Mouse (Mus musculus) embryonic facial prominence, embryonic 10.5 days (tissue): Measurements from ENCODE around the gene Rxra. TPM values are rescaled to one million over a fixed set of nuclear protein-coding genes. Genes with fewer than 3 reads are reported as not detected.
A peak's percentile ranks its signal among the peaks of the same experiment; 100 is the strongest.

Experiments
- DNase-seq: peaks from one replicate; pipeline ENCODE4 v3.0.0-alpha.2; 2017; ENCODE audit warnings: low spot score
- H3K27ac ChIP-seq: fragments of 300-500 bp; sonication (generic); replicated peaks from 2 replicates; pipeline ENCODE4 v1.5.1; 2016; ENCODE audit warnings: mild to moderate bottlenecking
- H3K27me3 ChIP-seq: fragments of 300-500 bp; sonication (generic); replicated peaks from 2 replicates; pipeline ENCODE4 v1.6.1; 2016; ENCODE audit warnings: low read depth, mild to moderate bottlenecking; ENCODE audit not compliant: poor library complexity, severe bottlenecking
- H3K36me3 ChIP-seq: fragments of 300-500 bp; sonication (generic); replicated peaks from 2 replicates; pipeline ENCODE4 v1.6.1; 2016; ENCODE audit warnings: mild to moderate bottlenecking, moderate library complexity
- H3K4me1 ChIP-seq: fragments of 300-500 bp; sonication (generic); 2 replicates; pipeline ENCODE4 v1.6.1; 2016
- H3K4me3 ChIP-seq: fragments of 300-500 bp; sonication (generic); 2 replicates; pipeline ENCODE4 v1.5.1; 2016; ENCODE audit warnings: mild to moderate bottlenecking, moderate library complexity
- H3K9me3 ChIP-seq: fragments of 300-500 bp; sonication (generic); 2 replicates; pipeline ENCODE4 v1.6.1; 2016; ENCODE audit warnings: mild to moderate bottlenecking
- WGBS: fragments of 180-500 bp; shearing (Covaris S2); methylation state at CpG from one replicate; pipeline ENCODE4 v1.1.7; 2016; 5-methylcytosine and 5-hydroxymethylcytosine counted together
- polyA plus RNA-seq: library from polyadenylated mRNA; unstranded; fragments of >200 nt; fragmentation: Nextera tagmentation; extraction: Ambion mirVana; gene quantifications from 2 replicates; pipeline ENCODE4 v1.2.1, GENCODE M21; 2016

Rxra gene
- polyA plus RNA-seq, 1 experiment from 2014 or later = 9.3 TPM

DNA sequence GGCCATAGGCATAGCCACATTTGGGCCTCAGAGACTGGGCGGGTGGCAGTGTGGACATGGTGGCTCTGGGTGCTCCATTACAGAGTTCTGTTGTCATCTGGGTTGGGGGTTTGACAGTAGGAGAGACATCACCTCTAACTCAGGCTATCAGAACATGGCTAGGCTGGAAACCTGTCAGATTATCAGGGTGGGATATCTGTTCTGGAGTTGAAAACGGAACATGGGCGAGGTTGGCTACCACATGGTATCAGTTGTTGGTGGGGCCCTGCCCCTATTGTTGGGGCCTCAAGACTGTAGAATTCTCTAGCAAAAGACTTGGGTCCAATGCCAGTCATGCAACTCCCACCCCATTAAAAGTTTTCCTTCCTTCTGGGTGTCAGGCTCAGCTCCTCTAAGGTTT lies 37.1 kb downstream of the Rxra start:
- peaks cover 92% of the 10 kb centered on the region for H3K4me1 ChIP-seq
- WGBS = 90% methylated on average over 3 of the region's 3 CpGs
- H3K27me3 ChIP-seq = no peaks in the 10 kb centered on the region

DNA sequence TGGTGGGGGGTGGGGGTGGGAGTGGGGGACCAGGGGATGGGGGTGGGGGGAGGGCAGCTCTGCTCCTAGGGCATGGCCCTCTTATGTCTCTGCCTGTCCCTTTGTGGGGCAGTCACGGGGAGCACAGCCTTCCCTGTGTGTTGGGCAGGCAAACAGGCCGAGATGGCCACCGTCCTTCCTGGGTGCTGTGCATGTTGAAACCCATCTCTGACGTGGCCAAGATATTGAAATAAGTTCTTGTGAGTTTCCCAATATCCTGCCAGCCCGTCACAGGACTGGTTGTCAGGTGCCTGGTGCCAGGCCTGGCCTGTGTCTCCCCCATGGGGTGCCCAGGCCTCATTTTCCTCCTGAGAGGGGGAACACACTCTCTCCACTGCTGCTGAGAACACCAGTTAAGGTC lies 37.9 kb downstream of the Rxra start:
- Histone ChIP-seq H3K36me3 (0 out of 2 replicates have a peak, but pooled peaks cover 2% of the 10 kb centered on the region), H3K27ac (no peak overlapping the region), H3K4me3 (no peak overlapping the region), H3K27me3 (no peaks in the 10 kb centered on the region), H3K4me1 (peaks cover 95% of the 10 kb centered on the region), H3K9me3 (no peaks in the 10 kb centered on the region)
- DNase-seq = no peak
- 87% methylated on average over 5 of the region's 5 CpGs for WGBS

More for the DNA sequence above, 37.1 kb downstream of the Rxra start:
- DNase-seq = no peak
- 0 out of 2 replicates have a peak, but pooled peaks cover 2% of the 10 kb centered on the region for H3K36me3 ChIP-seq
- H3K27ac ChIP-seq = no peak overlapping the region
- no peaks in the 10 kb centered on the region for H3K9me3 ChIP-seq
- H3K4me3 ChIP-seq = no peak overlapping the region

DNA sequence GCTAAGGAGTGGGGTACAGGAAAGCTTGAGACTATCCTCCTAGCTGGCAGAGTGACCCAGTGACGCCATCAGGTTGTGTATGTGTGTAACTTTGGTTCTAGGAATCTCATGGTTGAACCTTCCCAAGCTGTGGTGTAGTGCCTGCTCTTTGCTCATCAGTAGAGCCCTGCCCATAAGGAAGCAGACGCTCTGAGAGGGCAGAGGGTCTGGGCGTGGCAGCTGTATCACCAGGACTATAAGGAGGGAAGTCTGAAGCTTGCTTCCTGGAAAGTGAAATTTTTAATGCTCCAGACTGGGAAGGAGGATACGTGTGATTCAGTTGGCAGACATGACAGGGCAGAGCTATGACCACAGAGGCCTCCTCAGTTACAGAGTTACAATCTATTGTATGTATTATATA lies 39.0 kb downstream of the Rxra start:
- 0 out of 2 replicates have a peak, but pooled peaks cover 2% of the 10 kb centered on the region for H3K36me3 ChIP-seq
- DNase-seq = no peak
- 80% methylated on average over 4 of the region's 4 CpGs for WGBS
- peaks cover 96% of the 10 kb centered on the region for H3K4me1 ChIP-seq
- no peaks in the 10 kb centered on the region for H3K27me3 ChIP-seq
- no peak overlapping the region for H3K27ac ChIP-seq
- H3K4me3 ChIP-seq = no peak overlapping the region
- no peaks in the 10 kb centered on the region for H3K9me3 ChIP-seq

DNA sequence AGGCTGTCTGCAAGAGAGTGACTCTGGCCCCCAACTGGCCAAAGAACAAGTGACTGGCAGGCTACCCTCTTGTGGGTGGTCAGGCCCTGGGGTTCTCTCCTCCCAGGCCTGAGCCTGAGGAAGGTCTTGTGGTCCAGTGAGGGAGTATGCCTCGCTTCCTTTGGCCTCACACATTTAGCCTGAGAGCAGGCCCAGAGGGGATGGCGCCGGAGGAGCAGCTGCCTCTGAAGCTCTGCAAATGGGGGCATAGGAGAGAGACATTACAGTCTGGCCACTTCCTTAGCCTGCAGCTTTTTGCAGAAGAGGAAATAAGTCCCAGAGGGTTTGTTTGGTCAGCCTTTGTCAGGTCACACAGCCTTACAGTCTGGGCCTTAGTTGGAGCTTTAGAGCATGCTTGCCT lies 40.1 kb downstream of the Rxra start:
- Histone ChIP-seq H3K36me3 (no peaks in the 10 kb centered on the region), H3K4me3 (no peak overlapping the region), H3K4me1 (peaks cover 89% of the 10 kb centered on the region), H3K27me3 (no peaks in the 10 kb centered on the region), H3K9me3 (no peaks in the 10 kb centered on the region), H3K27ac (peak overlapping the region; percentile 32)
- 73% methylated on average over 3 of the region's 3 CpGs for WGBS
- no peak for DNase-seq

DNA sequence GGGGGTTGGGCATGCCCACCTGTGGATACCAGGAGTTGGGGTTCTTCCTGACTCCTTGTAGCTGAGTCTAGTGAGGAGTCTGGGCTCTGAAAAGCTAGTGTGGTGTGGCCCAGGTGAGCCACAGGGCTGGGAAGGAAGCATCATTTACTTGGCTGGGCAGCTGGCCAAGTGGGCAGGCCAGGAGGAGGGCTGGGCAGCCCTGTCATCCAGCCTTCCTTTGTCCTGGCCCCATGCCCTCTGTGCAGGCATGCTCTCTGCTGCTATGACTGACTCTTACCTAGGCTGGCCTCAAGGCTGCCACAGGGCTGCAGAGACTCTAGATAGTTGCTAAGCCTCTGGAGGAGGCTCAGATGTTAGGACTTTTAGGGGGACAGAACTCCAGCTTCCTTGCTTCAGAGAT lies 42.0 kb downstream of the Rxra start:
- Histone ChIP-seq H3K4me1 (peaks cover 84% of the 10 kb centered on the region), H3K27me3 (no peaks in the 10 kb centered on the region), H3K9me3 (no peaks in the 10 kb centered on the region), H3K4me3 (no peak overlapping the region), H3K36me3 (no peaks in the 10 kb centered on the region), H3K27ac (no peak overlapping the region; the same call in 1 of the 2 replicates)
- DNase-seq = no peak

DNA sequence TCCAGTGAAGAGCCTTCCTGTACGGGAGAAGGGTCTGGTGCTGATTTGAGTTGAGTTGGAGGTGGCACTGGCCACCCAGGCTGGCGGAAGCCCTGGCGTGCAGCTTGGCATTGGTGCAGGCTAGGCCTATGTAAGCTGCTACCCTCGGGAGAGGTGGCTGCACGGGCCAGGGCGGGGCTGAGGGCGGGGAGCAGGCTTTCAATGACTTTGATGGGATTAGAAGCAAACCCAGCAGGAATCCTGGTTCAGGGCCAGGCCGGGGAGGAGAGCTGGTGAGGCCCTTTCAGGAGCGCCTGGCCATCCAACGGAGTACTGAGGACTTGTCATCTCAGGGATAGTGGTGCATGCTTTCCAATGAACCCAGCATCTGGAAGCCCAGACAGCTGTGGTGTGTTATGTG lies 43.4 kb downstream of the Rxra start:
- 33% methylated on average over 10 of the region's 10 CpGs for WGBS
- H3K4me1 ChIP-seq = peaks cover 73% of the 10 kb centered on the region
- DNase-seq = no peak
- no peak overlapping the region for H3K27ac ChIP-seq
- H3K9me3 ChIP-seq = no peaks in the 10 kb centered on the region
- no peaks in the 10 kb centered on the region for H3K27me3 ChIP-seq
- H3K4me3 ChIP-seq = no peak overlapping the region
- no peaks in the 10 kb centered on the region for H3K36me3 ChIP-seq

DNA sequence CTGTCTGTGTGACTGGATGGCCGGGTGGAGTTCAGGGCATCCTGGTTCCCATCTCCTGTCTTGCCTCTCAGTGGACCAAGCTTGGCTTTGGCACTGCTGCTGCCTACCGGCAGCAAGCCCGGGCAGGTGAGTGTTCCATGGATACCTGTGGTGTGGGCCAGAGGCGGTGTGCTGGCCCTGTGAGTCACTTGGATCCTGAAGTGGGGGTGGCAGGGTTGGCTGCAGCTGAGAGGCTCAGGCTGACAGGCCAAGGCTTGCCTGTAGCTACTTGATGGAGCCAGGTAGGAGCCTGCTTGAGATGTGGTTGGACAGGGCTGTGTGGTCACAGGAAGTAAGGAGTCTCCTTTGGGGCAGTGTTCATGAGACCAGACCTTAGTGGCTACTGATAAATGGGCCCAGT lies 45.4 kb downstream of the Rxra start:
- no peaks in the 10 kb centered on the region for H3K27me3 ChIP-seq

DNA sequence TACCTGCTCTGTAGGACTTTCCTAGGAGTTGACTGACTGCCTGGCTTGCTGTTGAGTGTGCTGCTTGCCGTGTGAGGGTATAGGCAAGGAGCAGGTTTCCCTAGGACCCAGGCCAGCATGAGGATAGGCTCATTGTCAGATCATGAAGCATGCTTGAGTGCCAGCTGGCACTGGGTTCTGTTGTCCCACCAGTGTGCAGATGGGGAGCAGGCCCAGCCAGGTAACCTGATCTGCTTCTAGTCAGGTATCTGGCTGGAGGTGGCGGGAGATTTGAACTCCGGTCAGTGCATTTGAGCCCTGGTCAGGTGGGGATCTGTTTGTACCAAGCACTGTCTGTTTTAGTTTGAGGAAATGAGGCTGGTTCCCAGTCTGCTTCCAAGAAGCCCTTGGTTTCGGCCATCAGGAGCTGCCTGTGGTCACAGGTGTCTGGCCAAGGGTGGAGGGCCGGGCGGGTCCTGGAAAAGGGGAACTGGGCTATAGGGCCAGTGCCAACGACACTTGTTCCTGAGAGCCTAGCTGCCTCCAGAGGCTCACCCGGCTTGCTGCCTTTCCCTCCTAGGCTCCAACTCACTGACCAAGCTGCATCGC lies 48.6 kb downstream of the Rxra start:
- Histone ChIP-seq H3K9me3 (no peaks in the 10 kb centered on the region), H3K27ac (no peak overlapping the region), H3K4me3 (no peak overlapping the region), H3K27me3 (no peaks in the 10 kb centered on the region), H3K36me3 (no peaks in the 10 kb centered on the region), H3K4me1 (peaks cover 49% of the 10 kb centered on the region)
- 86% methylated on average over 9 of the region's 9 CpGs for WGBS
- no peak for DNase-seq

More for the DNA sequence above, 45.4 kb downstream of the Rxra start:
- H3K4me3 ChIP-seq = no peak overlapping the region
- WGBS = 87% methylated on average over 4 of the region's 4 CpGs
- H3K36me3 ChIP-seq = no peaks in the 10 kb centered on the region
- H3K4me1 ChIP-seq = peaks cover 59% of the 10 kb centered on the region
- H3K9me3 ChIP-seq = no peaks in the 10 kb centered on the region
- no peak overlapping the region for H3K27ac ChIP-seq
- no peak for DNase-seq

DNA sequence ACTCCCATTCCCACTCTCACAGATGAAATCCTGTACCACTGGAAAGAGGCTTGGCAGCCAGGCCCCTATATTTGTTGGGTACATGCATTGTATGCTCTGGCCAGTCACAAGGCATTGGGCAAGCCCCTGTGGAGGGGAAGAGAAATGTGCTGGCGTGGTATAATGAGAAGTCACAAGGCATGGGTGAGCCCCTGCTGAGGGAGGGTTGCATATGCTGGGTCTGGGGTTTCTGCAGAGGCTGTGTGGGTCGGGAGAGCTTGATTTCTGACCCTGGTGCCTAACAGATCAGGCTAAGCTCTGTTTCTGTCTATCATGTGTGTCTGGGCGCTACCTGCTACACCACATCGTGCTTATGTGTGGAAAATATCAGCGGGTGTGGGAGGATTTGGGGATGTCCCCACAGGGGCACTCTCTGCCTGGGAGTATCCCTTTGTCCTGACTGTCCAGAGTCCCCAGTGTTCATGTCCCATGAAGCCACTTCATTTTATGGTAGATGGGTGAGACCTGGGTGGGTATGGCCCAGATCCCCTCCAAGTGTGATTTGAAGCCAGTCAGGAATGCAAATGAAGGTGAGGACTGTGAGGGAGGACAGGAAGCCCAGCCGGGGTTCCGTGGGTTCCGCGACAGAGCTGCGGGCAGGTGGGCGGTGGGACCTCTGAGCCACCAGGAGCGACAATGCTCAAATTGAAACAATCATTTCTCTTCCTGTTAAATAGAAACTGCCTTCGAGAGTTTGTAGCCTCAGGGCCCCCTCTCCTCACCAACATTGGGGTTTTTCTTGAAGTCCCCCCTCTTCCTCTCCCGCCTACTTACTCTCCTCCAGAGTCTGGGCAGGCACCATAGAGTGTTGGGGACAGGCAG lies 52.0 kb downstream of the Rxra start:
- peaks cover 54% of the 10 kb centered on the region for H3K4me1 ChIP-seq
- WGBS = 67% methylated on average over 14 of the region's 14 CpGs
- no peaks in the 10 kb centered on the region for H3K36me3 ChIP-seq
- DNase-seq = no peak
- H3K4me3 ChIP-seq = no peak overlapping the region
- peak overlapping the region; percentile 16; the same call in 1 of the 2 replicates for H3K27ac ChIP-seq
- H3K27me3 ChIP-seq = no peaks in the 10 kb centered on the region
- H3K9me3 ChIP-seq = no peaks in the 10 kb centered on the region

DNA sequence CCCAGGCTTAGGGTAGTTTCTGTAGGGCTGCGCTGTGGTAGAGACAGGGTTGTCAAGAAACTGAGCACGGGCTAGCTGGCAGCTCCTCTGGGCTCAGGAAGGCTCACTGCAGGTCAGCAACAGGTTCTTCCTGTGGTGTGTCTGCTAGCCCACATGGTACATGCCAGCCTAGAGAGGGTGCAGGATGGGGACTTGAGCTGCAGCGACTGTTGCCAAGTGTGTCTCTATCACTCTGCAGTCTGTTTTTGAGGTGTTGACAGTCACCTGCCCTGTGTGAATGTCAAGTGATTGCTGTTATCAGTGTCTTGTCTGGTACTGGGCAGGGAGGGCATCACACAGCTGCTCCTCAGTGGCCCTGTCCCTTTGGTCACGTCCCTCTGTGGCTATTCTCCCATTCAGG lies 52.8 kb downstream of the Rxra start:
- peaks cover 62% of the 10 kb centered on the region for H3K4me1 ChIP-seq
- H3K27me3 ChIP-seq = no peaks in the 10 kb centered on the region
- no peak overlapping the region for H3K27ac ChIP-seq
- no peaks in the 10 kb centered on the region for H3K9me3 ChIP-seq
- no peaks in the 10 kb centered on the region for H3K36me3 ChIP-seq
- DNase-seq = no peak
- 80% methylated on average over 4 of the region's 4 CpGs for WGBS
- H3K4me3 ChIP-seq = no peak overlapping the region

DNA sequence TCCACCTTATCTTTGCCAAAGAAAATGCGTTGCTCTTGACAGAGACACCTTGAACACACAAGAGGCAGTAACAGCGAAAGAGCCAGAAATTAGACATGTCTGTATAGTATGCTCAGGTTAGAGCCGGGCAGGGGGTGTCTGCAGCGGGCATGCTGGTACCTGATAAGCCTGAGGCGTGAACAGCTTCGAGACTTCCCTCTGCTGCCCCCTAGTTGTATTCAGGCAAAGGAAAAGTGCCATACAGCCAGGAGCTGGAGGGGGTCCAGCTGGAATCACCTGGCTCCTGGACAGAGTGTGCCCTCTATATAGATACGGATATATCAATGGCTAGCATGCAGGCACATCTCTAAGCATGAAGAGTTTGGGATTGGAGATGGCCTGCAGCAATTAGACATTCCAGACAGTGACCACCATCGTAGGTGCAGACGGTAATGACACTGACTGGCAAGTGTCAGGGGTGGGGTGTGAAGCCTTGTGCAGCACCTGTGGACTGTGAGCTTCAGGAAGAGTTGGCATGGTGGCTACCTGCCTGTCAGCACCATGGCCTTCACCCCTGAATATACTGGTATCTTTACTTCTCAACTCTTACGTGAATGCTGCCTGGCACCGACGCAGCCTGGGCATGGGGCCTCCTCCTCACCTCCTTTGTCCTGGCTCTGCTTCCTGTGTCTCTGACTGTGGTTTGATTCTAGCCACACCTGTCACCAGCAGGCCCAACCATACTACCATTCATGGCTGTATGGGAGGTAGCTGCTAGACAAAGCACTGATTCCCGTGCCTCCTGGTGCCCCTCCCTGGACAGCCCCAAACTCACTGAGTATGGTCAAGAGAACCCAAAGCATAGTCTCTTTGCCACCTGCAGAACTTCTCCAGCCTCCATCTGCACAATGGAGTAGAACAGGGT lies 54.0 kb downstream of the Rxra start:
- H3K27me3 ChIP-seq = no peaks in the 10 kb centered on the region
- H3K4me1 ChIP-seq = peaks cover 67% of the 10 kb centered on the region
- no peak overlapping the region for H3K27ac ChIP-seq
- no peaks in the 10 kb centered on the region for H3K36me3 ChIP-seq
- H3K4me3 ChIP-seq = no peak overlapping the region
- H3K9me3 ChIP-seq = no peaks in the 10 kb centered on the region
- 73% methylated on average over 13 of the region's 13 CpGs for WGBS
- peak; percentile 41 for DNase-seq

DNA sequence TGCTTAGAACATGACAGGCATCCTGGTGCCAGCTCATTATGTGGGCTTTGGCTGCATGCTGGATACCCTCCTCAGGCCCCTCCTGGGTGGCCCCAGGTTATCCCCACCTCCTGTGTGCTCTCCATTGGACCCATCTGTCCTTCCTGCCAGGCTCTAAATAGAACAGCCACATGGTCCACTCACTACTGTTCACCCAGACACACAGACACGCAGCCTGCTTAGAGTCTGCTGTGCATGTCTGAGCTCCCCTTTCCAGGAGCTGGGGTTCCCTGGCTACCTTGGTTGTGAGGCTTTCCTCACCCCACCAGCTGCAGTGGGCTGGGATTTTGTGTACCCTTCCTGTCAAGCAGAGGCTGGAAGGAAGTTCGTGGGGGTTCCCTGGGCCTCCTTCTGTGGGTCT lies 56.8 kb downstream of the Rxra start:
- WGBS = 67% methylated on average over 2 of the region's 2 CpGs

More for the DNA sequence above, 56.8 kb downstream of the Rxra start:
- Histone ChIP-seq H3K4me3 (no peak overlapping the region), H3K36me3 (peaks cover 10% of the 10 kb centered on the region), H3K4me1 (peaks cover 65% of the 10 kb centered on the region), H3K27me3 (no peaks in the 10 kb centered on the region), H3K27ac (peak overlapping the region; percentile 65), H3K9me3 (no peaks in the 10 kb centered on the region)
- no peak for DNase-seq
